Mouse (Mus musculus): Measurements from ENCODE around the gene Gm8050.
"Not testable (repeated sequence)": the region's sequence is repeated elsewhere in the genome, so short reads cannot be mapped to it uniquely, and the experiment has no call there.

Gm8050 gene

DNA sequence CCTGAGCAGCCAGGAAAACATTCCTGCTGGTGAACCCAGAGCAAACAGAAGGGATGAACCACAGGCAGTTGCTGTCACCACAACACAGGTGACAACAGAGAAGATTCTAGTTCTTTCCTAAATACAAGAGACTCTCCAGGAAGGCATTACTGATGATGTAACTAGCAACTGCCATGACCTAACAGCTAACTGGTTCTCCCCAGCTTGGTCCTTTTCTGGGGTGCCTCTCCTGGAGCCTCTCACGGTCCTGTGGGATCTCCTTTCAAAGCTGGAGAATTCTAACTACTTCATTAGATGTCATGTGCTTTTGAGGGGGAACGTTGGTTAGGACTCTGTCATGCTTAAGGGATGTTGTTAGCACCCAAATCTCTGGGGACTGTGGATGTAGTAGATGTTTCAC, at the start of gene Gm8050:
TSS of gene Gm8050 (minus strand) at position 101 of the 400 bp plus-strand sequence.
- not testable (repeated sequence) for DNase-seq

DNA sequence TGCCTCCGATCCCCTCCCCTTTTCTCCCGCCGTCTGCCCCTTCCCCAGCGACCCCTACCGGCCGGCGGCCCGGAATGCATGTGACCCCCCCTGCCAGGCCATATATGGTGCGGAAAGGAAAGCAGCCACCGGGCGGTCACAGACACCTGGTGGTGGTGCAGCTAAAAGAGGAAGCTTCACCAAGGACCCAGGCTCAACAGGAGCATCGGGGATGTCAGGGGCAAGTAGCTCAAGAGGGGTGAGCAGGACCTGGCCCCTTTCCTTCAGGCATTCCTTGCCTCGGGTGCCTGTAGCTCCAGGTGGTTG, 37.1 kb upstream of the Gm8050 start:
- not testable (repeated sequence) for DNase-seq

DNA sequence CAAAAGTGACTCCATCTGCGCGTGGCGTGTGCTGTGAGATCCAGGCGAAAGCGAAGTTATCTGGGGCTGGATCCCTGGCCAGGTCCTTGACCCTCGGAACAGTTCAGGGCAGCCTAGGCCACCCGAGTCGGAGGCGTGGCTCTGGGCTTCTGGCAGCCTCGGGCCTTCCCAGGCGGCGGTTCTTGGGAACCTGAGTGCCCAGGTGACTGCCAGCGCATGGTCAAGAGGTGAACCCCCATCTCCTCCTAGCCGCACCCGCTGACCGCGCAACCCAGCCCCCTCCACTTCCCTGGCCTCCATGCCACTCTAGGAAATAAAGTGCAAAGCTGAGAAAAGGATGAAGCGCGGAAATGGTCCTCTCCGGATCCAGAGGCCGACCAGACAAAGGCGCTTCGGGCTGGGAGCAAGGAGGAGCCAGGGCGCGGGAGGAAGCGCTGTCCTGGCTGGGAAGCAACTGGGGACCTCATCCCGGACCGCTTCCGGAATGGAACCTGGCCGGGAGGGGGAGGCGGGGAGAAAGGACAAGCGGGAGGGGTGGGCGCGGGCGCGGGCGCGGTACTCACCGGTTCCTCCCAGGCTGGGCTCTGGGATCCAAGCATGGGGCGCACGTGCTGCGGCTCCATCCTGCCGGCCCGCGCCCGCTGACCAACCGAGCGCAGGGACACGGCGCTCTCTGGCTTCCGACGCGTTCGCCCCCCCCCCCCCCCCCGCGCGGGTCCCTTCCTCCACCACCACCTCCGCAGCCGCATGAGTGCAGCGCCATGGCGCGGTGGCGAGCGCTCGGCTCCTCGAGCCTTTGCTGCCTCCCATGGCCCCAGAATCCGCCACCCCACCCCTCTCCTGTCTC, 36.6 kb upstream of the Gm8050 start:
- DNase-seq: peak; percentile 22

DNA sequence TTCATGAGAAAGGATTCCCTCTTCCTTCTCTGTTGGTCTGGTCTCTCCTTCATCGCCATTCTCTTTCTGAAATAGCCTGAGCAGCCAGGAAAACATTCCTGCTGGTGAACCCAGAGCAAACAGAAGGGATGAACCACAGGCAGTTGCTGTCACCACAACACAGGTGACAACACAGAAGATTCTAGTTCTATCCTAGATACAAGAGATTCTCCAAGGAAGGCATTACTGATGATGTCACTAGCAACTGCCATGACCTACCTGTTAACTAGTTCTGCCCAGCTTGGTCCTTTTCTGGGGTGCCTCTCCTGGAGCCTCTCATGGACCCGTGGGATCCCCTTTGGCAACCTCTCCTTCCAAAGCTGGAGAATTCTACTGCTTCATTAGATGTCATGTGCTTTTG, 22.2 kb upstream of the Gm8050 start, which contains the start of gene Gm3636:
TSS of gene Gm3636 (minus strand) at position 101 of the 400 bp plus-strand sequence.
- DNase-seq: not testable (repeated sequence)

DNA sequence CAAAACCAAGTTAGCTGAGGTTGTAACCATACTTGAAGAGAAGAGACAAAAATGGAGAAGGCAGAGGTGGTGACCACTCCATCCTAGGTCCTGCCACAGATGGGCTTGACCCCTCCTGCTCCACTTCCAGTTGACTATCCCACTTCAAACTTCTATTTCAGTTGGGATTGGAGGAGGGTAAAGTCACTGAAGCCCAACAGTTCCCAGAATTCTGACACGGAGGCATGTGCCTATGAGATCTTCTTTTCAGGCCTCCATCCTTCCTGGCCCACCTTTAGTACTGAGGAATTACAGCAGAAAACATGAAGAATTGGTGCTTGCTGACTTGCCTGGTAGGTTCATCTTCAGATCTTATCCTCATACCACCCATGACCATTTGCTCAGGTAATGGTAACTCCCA, 36.0 kb downstream of the Gm8050 start, which contains the start of gene Gm10251:
TSS of gene Gm10251 (minus strand) at position 101 of the 400 bp plus-strand sequence.
- DNase-seq: not testable (repeated sequence)

Data from retina, postnatal 1 day (tissue).